Mouse (Mus musculus): ENCODE data around the gene Rrm2. TPM values are rescaled to one million over a fixed set of nuclear protein-coding genes. Genes with fewer than 3 reads are reported as not detected.
"Not testable (repeated sequence)": the region's sequence is repeated elsewhere in the genome, so short reads cannot be mapped to it uniquely, and the experiment has no call there.

Rrm2 gene
- polyA plus RNA-seq, 2 experiments: 139 to 388 TPM

DNA sequence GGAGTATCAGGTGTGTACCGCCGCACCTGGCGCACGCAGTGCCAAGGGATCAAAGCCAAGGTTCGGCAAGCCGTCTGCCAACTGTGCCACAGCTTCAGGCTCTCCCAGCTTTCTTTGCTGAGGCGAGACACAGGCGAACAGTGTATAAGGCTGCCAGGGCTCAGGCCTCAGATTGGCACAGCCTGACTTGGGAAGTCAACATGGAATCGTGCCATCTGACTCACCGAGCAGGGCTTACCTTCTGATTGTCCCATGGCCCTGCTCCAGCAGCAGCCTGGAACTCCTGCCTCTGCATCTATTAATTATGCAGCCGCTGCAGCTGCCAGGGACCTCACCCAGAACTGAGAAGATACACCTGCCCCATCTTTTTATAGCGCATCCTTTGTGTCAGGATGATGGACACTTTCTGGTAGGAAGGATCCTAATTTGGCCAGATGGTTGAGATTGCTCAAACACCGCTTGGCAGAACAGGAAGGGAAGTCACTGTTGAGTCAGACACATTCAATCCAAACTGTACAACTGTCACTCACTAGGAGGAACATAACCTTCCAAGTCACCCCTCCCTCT lies 26.9 kb downstream of the Rrm2 start:
- no peaks in the 10 kb centered on the region for H3K36me3 ChIP-seq (replicated peaks; ENCODE audit: control insufficient read depth, insufficient read depth, low read depth)
- WGBS (ENCODE audit: insufficient replicate concordance): 73% methylated on average over 13 of the region's 13 CpGs
- no peaks in the 10 kb centered on the region; the same call in 1 of the 2 replicates for H3K27me3 ChIP-seq (ENCODE audit: control insufficient read depth, insufficient read depth, low read length)
- ATAC-seq (ENCODE audit: insufficient read depth) (no peak), DNase-seq (ENCODE audit: low read depth in 3 of 3, low spot score in 3 of 3) (no peak)
- no peaks in the 10 kb centered on the region for H3K4me1 ChIP-seq (replicated peaks; ENCODE audit: control insufficient read depth in 2 of 2, insufficient read depth in 2 of 2, low read length in 1 of 2)
- no peaks in the 10 kb centered on the region for H3K9me3 ChIP-seq (ENCODE audit: control insufficient read depth, low read length)
- no peak overlapping the region for H3K4me2 ChIP-seq (ENCODE audit: low read depth)
- no peak overlapping the region for H3K4me3 ChIP-seq (ENCODE audit: insufficient read depth in 1 of 2, low read depth in 2 of 2, low read length in 2 of 2)
- H3K9ac ChIP-seq (replicated peaks): no peak overlapping the region
- no peak for TF ChIP-seq EP300 (IDR thresholded peaks at IDR 0.05; ENCODE audit: low read depth)
- TF ChIP-seq CTCF (IDR thresholded peaks at IDR 0.05; ENCODE audit: low read depth): no peak
- no peak overlapping the region for H3K27ac ChIP-seq

DNA sequence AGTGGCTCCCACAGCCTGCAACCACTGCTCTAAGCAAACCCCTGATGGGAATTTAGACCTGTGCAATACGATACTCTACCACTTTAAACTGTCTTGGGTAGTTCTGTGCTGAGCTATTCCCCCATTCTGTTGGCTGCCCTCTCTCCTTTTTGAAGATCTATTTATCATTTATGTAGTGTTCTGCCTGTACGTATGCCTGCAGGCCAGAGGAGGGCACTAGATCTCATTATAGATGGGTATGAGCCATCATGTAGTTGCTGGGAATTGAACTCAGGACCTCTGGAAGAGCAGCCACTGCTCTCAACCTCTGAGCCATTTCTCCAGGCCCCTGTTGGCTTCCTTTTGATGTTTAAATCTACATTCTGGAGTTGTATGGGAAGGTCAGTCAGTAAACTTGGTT lies 28.9 kb downstream of the Rrm2 start:
- no peak for ATAC-seq (ENCODE audit: insufficient read depth)
- TF ChIP-seq EP300 (IDR thresholded peaks at IDR 0.05; ENCODE audit: low read depth): no peak
- Histone ChIP-seq H3K9ac (replicated peaks) (no peak overlapping the region), H3K4me2 (ENCODE audit: low read depth) (no peak overlapping the region), H3K27ac (no peak overlapping the region), H3K9me3 (ENCODE audit: control insufficient read depth, low read length) (no peaks in the 10 kb centered on the region), H3K36me3 (replicated peaks; ENCODE audit: control insufficient read depth, insufficient read depth, low read depth) (no peaks in the 10 kb centered on the region), H3K27me3 (ENCODE audit: control insufficient read depth, insufficient read depth, low read length) (no peaks in the 10 kb centered on the region; the same call in 1 of the 2 replicates), H3K4me3 (ENCODE audit: insufficient read depth in 1 of 2, low read depth in 2 of 2, low read length in 2 of 2) (no peak overlapping the region), H3K4me1 (replicated peaks; ENCODE audit: control insufficient read depth in 2 of 2, insufficient read depth in 2 of 2, low read length in 1 of 2) (no peaks in the 10 kb centered on the region)
- WGBS (ENCODE audit: insufficient replicate concordance): 56% methylated on average over 2 of the region's 2 CpGs
- DNase-seq (ENCODE audit: low read depth in 3 of 3, low spot score in 3 of 3): no peak

DNA sequence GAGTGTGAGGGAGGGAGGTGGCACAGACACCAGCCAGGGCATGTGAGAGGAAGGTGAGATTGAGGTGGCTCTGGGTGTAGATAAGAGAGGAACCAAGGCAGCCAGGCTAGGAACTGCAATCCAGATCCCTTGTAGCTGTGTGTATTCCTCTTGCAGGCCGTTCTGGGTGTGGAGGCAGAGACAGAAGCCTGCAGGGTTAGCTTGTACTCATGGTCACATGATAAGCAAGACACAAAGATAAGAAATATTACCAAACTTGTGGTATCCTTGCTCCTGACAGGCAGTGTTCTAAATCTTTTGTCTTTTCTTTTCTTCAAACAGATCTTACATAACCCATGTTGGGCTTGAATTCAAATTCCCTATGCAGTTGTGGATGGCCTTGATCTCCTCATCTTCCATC lies 31.9 kb downstream of the Rrm2 start:
- Histone ChIP-seq H3K27ac (no peak overlapping the region), H3K27me3 (ENCODE audit: control insufficient read depth, insufficient read depth, low read length) (no peaks in the 10 kb centered on the region; the same call in 1 of the 2 replicates), H3K4me3 (ENCODE audit: insufficient read depth in 1 of 2, low read depth in 2 of 2, low read length in 2 of 2) (no peak overlapping the region), H3K4me2 (ENCODE audit: low read depth) (no peak overlapping the region), H3K36me3 (replicated peaks; ENCODE audit: control insufficient read depth, insufficient read depth, low read depth) (no peaks in the 10 kb centered on the region), H3K9ac (replicated peaks) (no peak overlapping the region), H3K4me1 (replicated peaks; ENCODE audit: control insufficient read depth in 2 of 2, insufficient read depth in 2 of 2, low read length in 1 of 2) (no peaks in the 10 kb centered on the region), H3K9me3 (ENCODE audit: control insufficient read depth, low read length) (no peaks in the 10 kb centered on the region)
- 29% methylated on average over 1 of the region's 1 CpGs for WGBS (ENCODE audit: insufficient replicate concordance)
- DNase-seq (ENCODE audit: low read depth in 3 of 3, low spot score in 3 of 3): no peak
- TF ChIP-seq EP300 (IDR thresholded peaks at IDR 0.05; ENCODE audit: low read depth): no peak
- TF ChIP-seq CTCF (IDR thresholded peaks at IDR 0.05; ENCODE audit: low read depth): no peak
- ATAC-seq (ENCODE audit: insufficient read depth): no peak

DNA sequence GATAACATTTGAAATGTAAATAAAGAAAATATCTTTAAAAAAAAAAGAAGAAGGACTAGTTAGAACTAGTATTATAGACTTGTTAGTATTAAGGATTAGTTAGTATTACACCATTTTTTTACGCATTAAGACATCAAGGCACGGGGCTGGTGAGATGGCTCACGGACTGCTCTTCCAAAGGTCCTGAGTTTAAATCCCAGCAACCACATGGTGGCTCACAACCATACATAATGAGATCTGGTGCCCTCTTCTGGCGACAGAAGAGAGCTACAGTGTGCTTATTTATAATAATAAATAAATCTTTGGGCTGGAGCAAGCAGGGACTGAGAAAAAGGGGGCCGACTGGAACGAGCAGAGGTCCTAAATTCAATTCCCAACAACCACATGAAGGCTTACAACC lies 33.5 kb downstream of the Rrm2 start:
- H3K4me2 ChIP-seq (ENCODE audit: low read depth); H3K4me3 ChIP-seq (ENCODE audit: insufficient read depth in 1 of 2, low read depth in 2 of 2, low read length in 2 of 2); H3K27ac ChIP-seq; H3K9me3 ChIP-seq (ENCODE audit: control insufficient read depth, low read length); ATAC-seq (ENCODE audit: insufficient read depth); H3K36me3 ChIP-seq (replicated peaks; ENCODE audit: control insufficient read depth, insufficient read depth, low read depth); H3K4me1 ChIP-seq (replicated peaks; ENCODE audit: control insufficient read depth in 2 of 2, insufficient read depth in 2 of 2, low read length in 1 of 2); H3K9ac ChIP-seq (replicated peaks); H3K27me3 ChIP-seq (ENCODE audit: control insufficient read depth, insufficient read depth, low read length): not testable (repeated sequence)
- TF ChIP-seq CTCF (IDR thresholded peaks at IDR 0.05; ENCODE audit: low read depth): peak; percentile 60
- WGBS (ENCODE audit: insufficient replicate concordance): 54% methylated on average over 6 of the region's 6 CpGs
- DNase-seq (ENCODE audit: low read depth in 3 of 3, low spot score in 3 of 3): peak in 2 of 3 experiments; percentile 20 to 34

DNA sequence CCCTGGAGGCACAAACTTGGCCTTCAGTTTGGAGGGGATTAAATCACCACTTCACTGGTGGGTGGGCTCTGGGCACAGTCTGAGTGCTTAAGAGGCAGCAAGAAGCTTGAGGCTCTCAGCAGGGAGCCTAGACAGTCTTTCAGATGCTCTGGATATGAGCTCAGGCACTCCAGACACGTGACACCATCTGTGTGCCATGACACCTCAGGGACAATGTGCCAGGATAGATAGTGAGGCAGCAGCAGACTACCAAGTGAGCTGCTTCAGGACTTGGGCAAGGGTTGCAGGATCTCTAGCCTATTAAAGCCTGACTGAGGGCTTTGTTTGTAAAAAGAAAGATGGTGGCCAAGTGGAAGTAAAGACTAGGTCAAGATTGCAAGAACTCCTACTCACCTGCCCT lies 36.3 kb downstream of the Rrm2 start:
- Histone ChIP-seq H3K27me3 (ENCODE audit: control insufficient read depth, insufficient read depth, low read length) (no peaks in the 10 kb centered on the region), H3K4me3 (ENCODE audit: insufficient read depth in 1 of 2, low read depth in 2 of 2, low read length in 2 of 2) (no peak overlapping the region), H3K27ac (no peak overlapping the region), H3K9ac (replicated peaks) (no peak overlapping the region), H3K4me1 (replicated peaks; ENCODE audit: control insufficient read depth in 2 of 2, insufficient read depth in 2 of 2, low read length in 1 of 2) (no peaks in the 10 kb centered on the region), H3K36me3 (replicated peaks; ENCODE audit: control insufficient read depth, insufficient read depth, low read depth) (no peaks in the 10 kb centered on the region), H3K9me3 (ENCODE audit: control insufficient read depth, low read length) (no peaks in the 10 kb centered on the region), H3K4me2 (ENCODE audit: low read depth) (no peak overlapping the region)
- DNase-seq (ENCODE audit: low read depth in 3 of 3, low spot score in 3 of 3) (peak in 1 of 3 experiments; percentile 17), ATAC-seq (ENCODE audit: insufficient read depth) (no peak)
- TF ChIP-seq CTCF (IDR thresholded peaks at IDR 0.05; ENCODE audit: low read depth): no peak
- no peak for TF ChIP-seq EP300 (IDR thresholded peaks at IDR 0.05; ENCODE audit: low read depth)
- whole genome bisulfite sequencing (ENCODE audit: insufficient replicate concordance): 9% methylated on average over 1 of the region's 1 CpGs

Measured in liver, embryonic 14.5 days (tissue).